Mouse (Mus musculus) mouse embryonic stem cell (cell line): ENCODE results near the gene Prdm11.

Source experiments
- in situ Hi-C, 2 experiments: fragments of 300-500 bp; cut with MboI; formaldehyde crosslinking; loops; 1 replicate in 1 of 2; 3 replicates in 1 of 2; pipeline ENCODE4 v1.14.3; 2019 to 2020; ENCODE audit warnings: low sequenced_read_pairs in 2 of 2, low pct_unique_long_range_greater_than_20kb in 1 of 2, mixed read lengths in 1 of 2; ENCODE audit not compliant: unreplicated experiment in 1 of 2

Gene Prdm11

DNA sequence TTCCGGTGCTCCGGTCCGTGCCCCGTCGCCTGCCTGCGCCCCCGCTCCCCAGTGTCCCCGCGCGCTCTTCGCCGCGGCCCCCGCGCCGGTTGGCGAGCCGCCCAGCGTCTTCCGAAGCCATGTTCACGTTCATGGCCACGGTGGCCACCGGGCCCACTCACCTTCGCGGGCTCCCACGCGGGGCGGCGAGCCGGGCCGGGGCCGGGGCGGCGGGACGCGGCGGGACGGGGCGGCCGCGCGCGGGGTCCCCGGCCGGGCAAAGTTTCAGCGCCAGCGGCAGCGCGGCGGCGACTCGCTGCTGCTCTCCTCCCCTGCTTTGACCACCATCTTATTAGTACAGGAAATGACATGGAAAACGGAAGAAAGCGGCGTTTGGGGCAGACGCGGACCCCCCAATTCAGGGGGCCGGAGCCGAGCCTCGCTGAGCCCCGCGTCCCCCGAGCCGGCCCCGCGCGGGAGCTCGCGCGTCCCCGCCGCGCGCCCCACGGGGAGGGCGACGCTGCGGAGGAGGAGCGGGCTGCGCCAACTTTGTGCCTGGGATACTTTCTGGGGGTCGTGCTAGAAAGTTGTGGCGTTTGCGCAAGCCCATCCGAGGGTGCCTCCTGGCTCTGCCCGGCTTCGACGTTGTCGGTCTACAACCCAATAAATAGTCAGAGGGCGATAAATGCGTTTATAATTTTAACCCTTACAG, at the start of gene Prdm11:
Gene Prdm11 (minus strand): TSS at position 350 of the 691 bp plus-strand sequence.
- in situ Hi-C loops, result no loop called here

GRCm38 (mm10) chr2:93092347-93092746, 46.4 kb upstream of the Prdm11 start:
- in situ Hi-C loops, result no loop called here

DNA sequence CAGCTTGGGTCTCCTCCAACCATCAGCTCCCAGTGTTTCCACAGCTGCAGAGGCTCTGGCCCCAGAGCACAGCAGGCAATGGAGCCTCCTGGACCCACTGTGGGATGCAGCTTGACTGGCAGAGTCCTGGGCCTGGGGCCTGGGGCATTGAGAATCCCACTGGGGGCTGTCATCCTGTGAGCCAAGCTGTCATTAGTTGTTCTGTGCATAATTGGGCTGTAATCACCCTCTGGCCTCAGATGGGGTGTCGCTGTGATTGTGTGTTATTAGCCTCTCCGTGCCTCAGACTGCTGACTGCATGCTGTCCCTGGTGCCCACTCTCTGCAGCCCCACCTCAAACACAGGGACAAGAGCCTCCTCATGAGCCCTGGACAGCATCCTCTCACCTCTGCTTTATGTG, 45.7 kb upstream of the Prdm11 start:
- in situ Hi-C loops, result no loop called here

DNA sequence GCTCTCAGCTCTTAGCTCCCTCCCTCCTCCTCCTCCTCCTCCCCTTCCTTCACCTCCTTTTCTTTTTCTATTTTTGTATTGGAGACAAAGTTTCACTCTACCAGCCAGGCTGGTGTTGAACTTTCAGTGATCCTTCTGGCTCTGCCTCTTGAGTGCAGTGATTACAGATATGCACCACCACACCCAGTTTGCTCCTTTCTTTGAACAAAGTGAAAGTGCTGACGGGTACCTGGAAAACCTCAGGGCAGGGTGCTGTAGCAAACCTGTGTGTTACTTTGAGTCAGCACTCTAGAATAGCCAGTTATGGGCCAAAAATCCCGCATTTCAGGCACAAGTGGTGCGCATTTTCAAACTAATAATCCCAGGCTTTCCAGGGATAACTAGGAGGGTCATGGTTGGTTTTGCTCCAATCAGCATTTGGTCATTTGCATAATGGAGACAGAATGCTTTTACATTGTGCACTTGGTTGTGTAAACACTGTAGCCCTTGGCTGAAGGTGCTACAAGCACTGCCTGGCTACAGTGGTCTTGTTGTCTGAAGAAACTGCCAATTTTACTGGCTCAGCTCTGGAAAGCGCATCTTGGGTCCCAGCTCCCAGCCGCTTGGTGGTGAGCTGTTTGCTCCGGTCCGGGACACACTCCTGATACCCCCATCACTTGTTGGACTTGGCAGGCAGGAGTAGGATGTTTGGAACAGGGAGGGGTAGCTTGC, 43.6 kb upstream of the Prdm11 start:
- in situ Hi-C loops, result no loop called here

GRCm38 (mm10) chr2:93088006-93088405, 42.0 kb upstream of the Prdm11 start:
- in situ Hi-C loops, result no loop called here

DNA sequence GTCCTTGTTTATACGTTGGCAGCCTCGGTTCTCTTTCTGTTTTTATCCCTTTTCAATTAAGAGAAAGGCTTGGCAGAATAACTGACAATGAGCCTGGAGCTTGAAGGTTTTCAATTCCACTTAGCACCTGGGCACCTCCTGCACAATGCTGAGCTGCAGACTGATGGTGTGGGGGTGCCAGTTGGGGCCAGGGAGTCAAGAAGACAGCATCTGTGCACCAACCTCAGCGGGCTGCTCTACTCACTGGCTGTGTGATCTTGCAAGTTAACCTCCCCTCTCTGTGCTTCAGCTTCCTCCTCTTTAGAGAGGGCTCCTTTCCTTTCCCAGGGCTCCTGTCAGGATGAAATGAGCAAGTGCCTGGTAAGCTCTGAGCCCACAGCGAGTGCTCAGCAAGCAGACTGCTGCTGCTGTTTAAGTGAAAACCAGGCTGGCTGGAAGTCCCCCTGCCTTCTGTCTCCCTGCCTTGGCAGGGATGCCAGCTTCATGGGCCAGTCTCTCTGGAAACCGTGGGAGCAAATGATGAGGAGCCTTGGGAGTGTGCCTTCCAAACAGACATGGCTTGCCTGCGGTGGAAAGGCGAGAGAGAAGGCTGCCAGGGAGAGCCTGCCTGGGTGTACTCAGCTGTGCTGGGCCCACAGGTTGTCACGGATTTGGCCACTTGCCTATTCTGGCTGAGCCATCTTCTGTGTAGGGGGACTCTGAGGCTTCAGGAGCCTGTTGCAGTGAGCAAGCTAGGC, 39.5 kb upstream of the Prdm11 start:
- in situ Hi-C loops, result no loop called here

DNA sequence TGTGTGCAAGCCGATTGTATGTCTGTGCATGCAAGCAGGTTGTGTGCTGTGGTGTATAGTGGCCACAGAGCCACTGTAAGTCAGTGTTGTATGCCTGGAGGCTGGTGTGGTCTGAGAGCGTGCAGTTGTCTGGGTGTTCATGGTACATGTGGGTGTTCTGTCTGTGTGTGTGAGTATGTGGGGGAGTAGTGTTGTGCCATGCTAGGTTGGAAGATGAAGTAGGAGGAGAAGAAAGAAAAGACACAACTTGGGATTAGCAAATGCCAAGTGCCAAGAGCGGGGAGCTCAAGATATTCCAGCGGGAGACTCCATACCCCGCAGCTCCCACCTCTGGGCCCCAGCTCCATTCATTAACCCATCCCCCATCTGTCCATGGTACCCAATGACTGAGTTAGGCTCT, 38.5 kb upstream of the Prdm11 start:
- in situ Hi-C loops, result no loop called here

GRCm38 (mm10) chr2:93083317-93083716, 37.4 kb upstream of the Prdm11 start:
- in situ Hi-C loops, result no loop called here

DNA sequence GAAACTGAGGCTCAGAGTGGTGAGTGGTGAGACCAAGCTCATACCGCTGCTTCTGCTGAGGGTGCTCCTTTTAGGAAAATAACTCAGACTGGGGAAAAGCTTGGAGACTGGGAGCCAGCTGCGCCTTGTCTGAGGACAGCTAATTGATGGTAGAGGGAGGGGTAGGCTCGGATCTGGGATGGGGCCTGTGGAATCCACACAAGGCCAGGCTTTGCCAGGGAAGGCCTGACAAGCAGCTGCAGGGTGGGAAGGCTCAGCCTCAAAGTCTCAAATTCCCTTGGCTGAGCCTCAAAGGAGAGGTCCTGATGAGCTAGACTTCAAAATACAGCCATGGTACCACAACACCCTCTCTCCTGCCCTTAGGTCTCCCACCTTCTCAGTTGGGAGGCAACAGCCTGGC, 36.9 kb upstream of the Prdm11 start:
- in situ Hi-C loops, result no loop called here

GRCm38 (mm10) chr2:93080871-93081608, 35.1 kb upstream of the Prdm11 start:
- in situ Hi-C loops, result no loop called here

DNA sequence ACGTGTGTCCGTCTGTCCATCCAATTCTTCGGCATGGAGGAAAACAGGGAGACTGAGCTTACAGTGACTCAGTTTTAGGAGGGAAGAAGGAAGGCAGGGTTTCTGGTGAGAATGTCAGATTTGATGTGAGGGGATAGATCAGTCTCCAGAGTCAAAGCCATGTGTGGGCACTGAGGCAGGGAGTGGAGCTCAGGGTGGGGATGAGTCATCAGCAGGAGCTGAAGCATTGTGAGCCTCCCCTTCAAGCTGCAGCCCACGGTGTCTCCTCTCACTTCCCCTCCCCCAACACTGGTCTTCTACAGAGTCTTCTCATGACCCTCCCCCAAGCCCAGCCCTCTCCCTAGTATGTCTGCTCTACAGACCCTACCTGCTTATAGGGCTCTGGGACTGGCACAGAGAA, 33.4 kb upstream of the Prdm11 start:
- in situ Hi-C loops, result no loop called here

- in situ Hi-C loops, result no loop called here
Observed at GRCm38 (mm10) chr2:93076578-93076955, 30.6 kb upstream of the Prdm11 start.

GRCm38 (mm10) chr2:93075738-93076577, 30.0 kb upstream of the Prdm11 start:
- in situ Hi-C loops, result no loop called here

GRCm38 (mm10) chr2:93071656-93072055, 25.7 kb upstream of the Prdm11 start:
- in situ Hi-C loops, result no loop called here

GRCm38 (mm10) chr2:93068942-93069341, 23.0 kb upstream of the Prdm11 start:
- in situ Hi-C loops, result loop anchor here in 1 of 2 experiments (10.0 kb wide), 1 partner anchor 164 kb away; no protein-coding TSS in a partner anchor

DNA sequence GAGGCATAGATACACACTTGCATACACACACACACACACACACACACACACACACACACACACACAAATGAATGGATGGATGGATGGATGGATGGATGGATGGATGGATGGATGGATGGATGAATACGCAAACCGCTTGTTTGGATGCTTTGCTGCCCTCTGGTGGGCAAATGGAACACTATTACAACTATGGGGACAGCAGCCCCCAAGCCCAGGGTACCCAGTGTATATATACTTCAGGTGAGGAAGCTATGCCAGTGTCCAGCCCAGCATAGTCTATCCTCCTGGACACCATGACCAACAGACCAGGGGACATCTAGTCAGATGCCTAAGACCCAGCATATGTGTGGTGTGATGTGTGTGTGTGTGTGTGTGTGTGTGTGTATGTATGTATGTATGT, 17.4 kb upstream of the Prdm11 start:
- in situ Hi-C loops, result loop anchor here in 1 of 2 experiments (10.0 kb wide), 1 partner anchor 159 kb away; no protein-coding TSS in a partner anchor

- in situ Hi-C loops, result loop anchor here in 1 of 2 experiments (10.0 kb wide), 1 partner anchor 167 kb away; no protein-coding TSS in a partner anchor
Observed at GRCm38 (mm10) chr2:93051873-93052272, 5.9 kb upstream of the Prdm11 start.
